Mouse (Mus musculus) cerebellum, adult 9-10 months (tissue): ENCODE measurements at regions not wholly inside any gene's neighbourhood (a gene's known extent, or its start where the extent isn't known, plus 50 kb on each side); places are given as distances from the start of the nearest gene placed in this dataset.
A peak's percentile ranks its signal among the peaks of the same experiment; 100 is the strongest.

ENCODE experiments used
- DNase-seq: peaks from one replicate; pipeline ENCODE4 v3.0.0; 2022

GRCm38 (mm10) chrX:19168983-19169382 is 312.1 kb downstream of the Tex13c3 start:
- DNase-seq = no peak

- DNase-seq = no peak
These were observed 312.6 kb downstream of the Tex13c3 start for GRCm38 (mm10) chrX:19168546-19168945.

- peak; percentile 65 for DNase-seq
These were observed 313.0 kb downstream of the Tex13c3 start for GRCm38 (mm10) chrX:19168111-19168510.

GRCm38 (mm10) chrX:19167121-19167853 is 313.8 kb downstream of the Tex13c3 start:
- DNase-seq = peak; percentile 43

GRCm38 (mm10) chrX:19165891-19166644 is 315.1 kb downstream of the Tex13c3 start:
- no peak for DNase-seq

GRCm38 (mm10) chrX:19164151-19164550 is 317.0 kb downstream of the Tex13c3 start:
- no peak for DNase-seq

- no peak for DNase-seq
These were observed 318.2 kb downstream of the Tex13c3 start for GRCm38 (mm10) chrX:19162958-19163357.

GRCm38 (mm10) chrX:19162351-19162750 is 318.8 kb downstream of the Tex13c3 start:
- DNase-seq = no peak

- DNase-seq = no peak
These were observed 320.7 kb downstream of the Tex13c3 start for GRCm38 (mm10) chrX:19160275-19160930.

GRCm38 (mm10) chrX:19157464-19158203 is 323.5 kb downstream of the Tex13c3 start:
- DNase-seq = no peak

- DNase-seq = no peak
These were observed 327.5 kb downstream of the Tex13c3 start for GRCm38 (mm10) chrX:19153619-19154018.

- no peak for DNase-seq
These were observed 328.8 kb downstream of the Tex13c3 start for GRCm38 (mm10) chrX:19152170-19152861.

GRCm38 (mm10) chrX:19150606-19151005 is 330.5 kb downstream of the Tex13c3 start:
- DNase-seq = no peak

GRCm38 (mm10) chrX:19148672-19149071 is 332.4 kb downstream of the Tex13c3 start:
- DNase-seq = no peak

- DNase-seq = no peak
These were observed 332.9 kb downstream of the Tex13c3 start for GRCm38 (mm10) chrX:19148251-19148650.

GRCm38 (mm10) chrX:19112753-19113152 is 368.4 kb downstream of the Tex13c3 start:
- DNase-seq = no peak

- no peak for DNase-seq
These were observed 378.2 kb downstream of the Tex13c3 start for GRCm38 (mm10) chrX:19102911-19103310.

GRCm38 (mm10) chrX:19095960-19096359 is 385.2 kb downstream of the Tex13c3 start:
- no peak for DNase-seq

- no peak for DNase-seq
These were observed 396.7 kb downstream of the Tex13c3 start for GRCm38 (mm10) chrX:19084435-19084834.

- DNase-seq = no peak
These were observed 401.1 kb downstream of the Tex13c3 start for GRCm38 (mm10) chrX:19080021-19080420.
